Mouse (Mus musculus) urinary bladder, postnatal 10 days (tissue): ENCODE data around the gene Gm8113.
"Not testable (repeated sequence)": the region's sequence is repeated elsewhere in the genome, so short reads cannot be mapped to it uniquely, and the experiment has no call there.

Source experiments
- DNase-seq: peaks from one replicate; pipeline ENCODE4 v3.0.0; 2022; ENCODE audit warnings: low spot score

The Gm8113 gene

DNA sequence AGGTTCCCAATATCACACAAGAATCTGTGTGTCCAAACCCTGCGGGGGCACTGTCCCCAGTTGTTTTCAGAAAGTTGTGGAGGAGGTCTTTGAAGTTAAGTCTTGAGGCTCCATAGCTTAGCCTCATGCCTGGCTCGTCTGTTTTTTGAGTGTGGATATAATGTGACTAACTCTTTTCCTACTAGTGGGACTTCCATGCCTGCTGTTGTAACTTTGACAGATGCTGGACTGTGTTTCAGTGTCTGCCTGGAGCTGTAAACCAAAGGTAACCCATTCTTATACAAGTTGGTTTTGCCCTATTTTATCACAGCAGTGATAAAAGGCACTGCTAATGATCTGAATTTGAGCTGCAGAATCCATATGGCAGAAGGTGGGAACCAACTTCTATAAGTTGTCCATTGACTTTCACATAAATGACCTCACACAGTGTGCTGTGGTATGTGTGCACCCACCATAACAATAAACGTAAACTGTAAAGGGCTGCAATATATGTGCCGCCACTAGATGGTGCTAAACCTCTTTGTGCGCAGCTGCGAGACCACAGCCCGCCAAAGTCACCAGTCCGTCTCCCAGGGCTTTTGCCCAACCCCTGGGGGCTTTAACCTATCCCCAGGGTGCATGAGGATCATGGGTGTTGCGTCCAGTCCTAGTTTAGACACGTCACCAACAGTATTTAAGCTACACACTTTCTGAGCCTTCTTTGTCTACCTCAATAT lies at the start of gene Gm8113:
Gene Gm8113 (plus strand): TSS at position 703 of the 716 bp plus-strand sequence.
- DNase-seq = not testable (repeated sequence)

DNA sequence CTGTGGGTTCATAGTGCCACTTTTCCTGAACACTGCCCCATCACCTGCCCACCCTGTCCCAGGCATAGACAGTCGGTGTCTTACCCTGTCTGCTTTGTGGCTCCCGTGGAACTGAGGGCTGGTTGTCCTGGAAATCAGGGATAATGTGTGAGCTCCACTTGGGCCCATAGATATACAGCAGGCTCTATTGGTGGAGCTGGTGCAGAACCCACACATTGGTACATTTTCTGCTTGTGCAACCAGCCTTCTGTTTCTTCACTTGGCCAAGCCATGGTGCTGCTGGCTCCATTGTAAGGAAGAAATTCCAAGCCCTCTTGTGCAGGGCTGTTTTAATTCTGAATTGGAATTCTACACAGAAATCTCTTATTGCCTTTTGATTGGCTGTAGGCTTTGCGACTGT lies 49.8 kb upstream of the Gm8113 start, which contains the start of gene Ear1:
Gene Ear1 (minus strand): TSS at position 101 of the 400 bp plus-strand sequence.
- not testable (repeated sequence) for DNase-seq

DNA sequence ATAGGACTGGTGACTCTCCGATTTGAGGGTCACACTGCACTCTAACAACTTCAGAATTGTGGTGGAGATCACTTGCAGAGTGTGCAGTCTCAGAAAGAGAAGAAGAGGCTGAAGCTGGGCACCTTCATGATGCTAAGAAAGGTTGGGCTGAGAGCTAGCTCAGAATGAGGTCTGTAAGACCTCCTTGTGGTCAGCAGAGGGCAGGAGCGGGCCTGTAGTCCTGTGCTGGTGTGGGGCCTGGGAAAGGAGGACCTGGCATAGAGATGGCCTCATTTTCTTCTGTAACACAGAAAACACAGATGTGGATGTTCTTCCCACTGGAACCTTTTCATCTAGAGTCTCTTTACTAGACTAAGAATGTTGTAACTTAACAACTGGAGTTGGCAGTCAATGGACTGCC lies 47.4 kb upstream of the Gm8113 start:
- not testable (repeated sequence) for DNase-seq

DNA sequence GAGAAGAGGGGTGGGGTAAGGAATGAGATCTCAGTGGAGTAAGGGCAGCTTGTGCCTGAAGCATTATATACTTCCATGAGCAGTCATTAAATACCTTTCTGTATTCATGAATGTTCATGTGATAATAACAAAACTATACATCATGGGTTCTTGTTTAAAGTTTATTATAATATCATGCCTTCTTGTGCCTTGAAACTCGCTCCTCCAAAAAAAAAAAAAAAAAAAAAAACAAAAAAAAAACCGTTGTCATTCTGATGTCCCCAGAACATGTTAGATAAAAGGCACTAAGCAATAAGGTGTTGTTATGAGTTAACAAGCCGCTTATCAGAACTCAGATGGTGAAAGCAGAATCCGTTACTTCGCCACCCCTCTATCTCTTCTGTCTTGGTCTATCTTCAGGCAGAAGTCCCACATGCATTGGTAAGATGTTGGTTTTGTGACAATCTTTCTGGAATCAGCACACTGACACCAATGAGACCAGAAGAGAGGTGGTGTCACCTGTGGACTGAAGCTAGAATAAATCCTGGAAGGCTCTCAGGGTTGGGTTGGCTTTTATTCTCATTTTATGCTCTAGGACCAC lies 45.1 kb upstream of the Gm8113 start:
- not testable (repeated sequence) for DNase-seq

DNA sequence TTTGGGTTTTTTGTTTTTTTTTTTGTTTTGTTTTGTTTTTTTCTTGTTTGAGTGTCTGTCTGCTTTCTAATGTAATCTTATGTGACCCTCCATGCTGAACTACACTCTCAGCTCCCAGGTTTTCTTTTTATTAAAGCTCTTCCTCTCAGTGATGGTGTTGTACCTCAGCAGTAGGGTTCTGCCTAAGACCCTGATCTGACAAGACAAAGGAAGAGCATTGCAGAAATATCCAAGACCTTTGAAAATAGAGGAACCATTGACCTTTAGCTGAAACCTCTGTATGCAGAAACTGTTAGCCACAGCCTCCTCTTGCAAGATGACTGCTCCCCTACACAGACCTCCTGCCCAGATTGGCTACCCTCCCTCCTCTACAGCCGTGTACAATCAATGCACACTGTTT lies 39.0 kb upstream of the Gm8113 start:
- not testable (repeated sequence) for DNase-seq

- not testable (repeated sequence) for DNase-seq
These were observed 33.9 kb upstream of the Gm8113 start for GRCm38 (mm10) chr14:43891288-43891687.

DNA sequence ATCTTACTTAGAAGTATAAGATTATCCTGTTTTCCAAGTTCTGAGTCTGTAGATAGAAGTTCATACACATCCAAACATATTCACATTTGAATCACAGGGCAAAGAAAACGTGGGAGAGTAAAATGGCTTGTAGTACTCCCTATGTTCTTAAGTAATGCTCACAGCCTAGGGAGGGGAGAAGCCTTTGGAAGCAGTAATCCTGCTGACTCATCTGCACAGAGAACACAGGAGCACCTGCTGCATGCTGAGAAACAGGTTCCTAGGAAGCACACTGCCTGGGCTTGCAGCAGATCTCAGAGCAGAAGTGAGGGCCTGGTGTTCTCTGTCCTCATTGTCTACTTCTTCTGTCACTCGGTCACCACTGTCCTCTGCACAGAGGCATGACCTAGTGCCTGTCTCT lies 29.8 kb upstream of the Gm8113 start:
- not testable (repeated sequence) for DNase-seq

- DNase-seq = not testable (repeated sequence)
These were observed 26.6 kb upstream of the Gm8113 start for GRCm38 (mm10) chr14:43898577-43898976.

- DNase-seq = not testable (repeated sequence)
These were observed 7.0 kb upstream of the Gm8113 start for GRCm38 (mm10) chr14:43918214-43918613.

- not testable (repeated sequence) for DNase-seq
These were observed 1.7 kb upstream of the Gm8113 start, which contains the start of gene Ear10 for GRCm38 (mm10) chr14:43923459-43923858. Gene Ear10, minus strand, starts transcription at chr14:43923559.

GRCm38 (mm10) chr14:43925404-43925950 lies 287 bp downstream of the Gm8113 start:
- DNase-seq = not testable (repeated sequence)

GRCm38 (mm10) chr14:43932991-43933390 lies 7.8 kb downstream of the Gm8113 start:
- DNase-seq = not testable (repeated sequence)

GRCm38 (mm10) chr14:43933399-43933798 lies 8.2 kb downstream of the Gm8113 start:
- not testable (repeated sequence) for DNase-seq

- DNase-seq = not testable (repeated sequence)
These were observed 28.2 kb downstream of the Gm8113 start for GRCm38 (mm10) chr14:43953382-43953781.

DNA sequence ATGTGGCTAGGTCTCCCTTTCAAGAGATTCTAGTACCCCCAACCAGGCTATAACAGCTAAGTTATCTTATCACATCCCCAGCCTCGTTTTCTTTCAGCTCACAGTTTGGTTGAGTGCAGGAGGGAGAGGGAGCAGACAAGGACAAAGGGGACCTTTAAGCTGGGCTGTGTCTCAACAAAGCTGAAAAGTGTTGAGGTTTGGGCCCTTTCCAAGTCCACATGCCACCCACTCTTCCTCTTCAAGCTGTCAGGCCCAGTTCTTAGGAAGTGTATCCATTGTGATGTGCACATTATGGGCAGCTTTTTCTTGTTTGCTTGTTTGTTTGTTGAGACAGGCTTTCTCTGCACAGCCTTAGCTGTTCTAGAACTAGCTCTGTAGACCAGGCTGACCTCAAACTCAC lies 29.9 kb downstream of the Gm8113 start:
- DNase-seq = not testable (repeated sequence)

DNA sequence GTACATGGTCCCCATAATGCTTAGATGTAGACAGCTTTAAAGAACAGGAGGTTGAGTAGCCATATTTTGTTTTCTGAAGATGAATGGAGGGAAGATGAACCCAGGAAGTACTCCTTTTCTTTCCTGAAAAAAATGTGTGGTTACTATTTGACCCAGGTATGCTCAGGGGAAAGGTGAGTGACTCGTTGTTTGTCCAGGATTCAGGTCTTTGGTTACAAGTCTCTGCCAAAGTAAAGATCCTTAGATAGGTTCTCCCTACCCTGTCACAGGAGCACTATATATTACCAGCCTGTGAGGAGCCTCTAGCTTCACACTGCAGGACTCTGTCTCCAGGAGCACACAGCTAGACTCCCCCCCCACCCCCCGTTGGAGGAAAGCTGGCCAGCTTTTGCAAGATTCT lies 31.6 kb downstream of the Gm8113 start, which contains the start of gene Ang5:
Gene Ang5 (plus strand): TSS at position 301 of the 400 bp plus-strand sequence.
- not testable (repeated sequence) for DNase-seq
